Mouse (Mus musculus) liver, adult (tissue): ENCODE measurements around the gene Mgat3.

Experiments used
- GATA4 ChIP-seq: IDR thresholded peaks from 2 replicates; pipeline ENCODE4 v1.6.1; 2014; ENCODE audit warnings: mild to moderate bottlenecking, low read length; ENCODE audit not compliant: insufficient replicate concordance

The Mgat3 gene

DNA sequence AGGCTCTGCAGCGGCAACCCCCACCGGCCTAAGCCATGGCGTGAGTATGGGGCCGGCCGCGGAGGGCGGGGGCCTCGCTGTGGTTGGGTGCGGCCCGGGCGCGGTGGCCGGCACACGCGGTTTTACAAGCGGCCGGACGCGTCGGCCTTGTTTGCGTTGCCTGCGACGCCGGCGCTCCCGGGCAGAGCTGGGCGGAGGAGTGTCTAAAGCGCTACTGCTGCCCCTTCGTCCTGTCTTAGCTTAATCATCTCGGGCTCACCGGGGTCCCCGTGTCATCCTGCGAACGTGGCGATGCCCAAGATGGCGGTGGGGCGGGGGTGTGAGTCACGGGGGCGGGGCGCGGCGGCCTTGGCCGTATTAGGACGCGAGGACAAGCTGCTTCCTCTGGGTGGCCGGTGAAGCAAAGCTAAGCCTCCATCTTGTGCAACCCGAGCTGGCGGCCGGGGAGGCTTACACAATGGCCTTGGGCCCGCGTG is 82.2 kb downstream of the Mgat3 start:
- TF ChIP-seq GATA4, result no peak

DNA sequence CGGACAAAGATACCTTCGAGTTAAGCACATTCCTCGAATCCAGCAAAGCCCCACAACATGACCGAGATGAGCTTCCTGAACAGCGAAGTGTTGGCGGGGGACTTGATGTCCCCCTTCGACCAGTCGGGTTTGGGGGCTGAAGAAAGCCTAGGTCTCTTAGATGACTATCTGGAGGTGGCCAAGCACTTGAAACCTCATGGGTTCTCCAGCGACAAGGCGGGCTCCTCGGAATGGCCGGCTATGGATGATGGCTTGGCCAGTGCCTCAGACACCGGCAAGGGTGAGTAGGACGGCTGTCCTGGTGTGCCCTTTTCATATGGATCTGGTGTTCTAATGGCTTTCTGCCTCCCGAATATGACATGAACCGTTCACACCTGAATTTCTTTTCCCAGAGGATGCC is 82.7 kb downstream of the Mgat3 start:
- no peak for TF ChIP-seq GATA4

DNA sequence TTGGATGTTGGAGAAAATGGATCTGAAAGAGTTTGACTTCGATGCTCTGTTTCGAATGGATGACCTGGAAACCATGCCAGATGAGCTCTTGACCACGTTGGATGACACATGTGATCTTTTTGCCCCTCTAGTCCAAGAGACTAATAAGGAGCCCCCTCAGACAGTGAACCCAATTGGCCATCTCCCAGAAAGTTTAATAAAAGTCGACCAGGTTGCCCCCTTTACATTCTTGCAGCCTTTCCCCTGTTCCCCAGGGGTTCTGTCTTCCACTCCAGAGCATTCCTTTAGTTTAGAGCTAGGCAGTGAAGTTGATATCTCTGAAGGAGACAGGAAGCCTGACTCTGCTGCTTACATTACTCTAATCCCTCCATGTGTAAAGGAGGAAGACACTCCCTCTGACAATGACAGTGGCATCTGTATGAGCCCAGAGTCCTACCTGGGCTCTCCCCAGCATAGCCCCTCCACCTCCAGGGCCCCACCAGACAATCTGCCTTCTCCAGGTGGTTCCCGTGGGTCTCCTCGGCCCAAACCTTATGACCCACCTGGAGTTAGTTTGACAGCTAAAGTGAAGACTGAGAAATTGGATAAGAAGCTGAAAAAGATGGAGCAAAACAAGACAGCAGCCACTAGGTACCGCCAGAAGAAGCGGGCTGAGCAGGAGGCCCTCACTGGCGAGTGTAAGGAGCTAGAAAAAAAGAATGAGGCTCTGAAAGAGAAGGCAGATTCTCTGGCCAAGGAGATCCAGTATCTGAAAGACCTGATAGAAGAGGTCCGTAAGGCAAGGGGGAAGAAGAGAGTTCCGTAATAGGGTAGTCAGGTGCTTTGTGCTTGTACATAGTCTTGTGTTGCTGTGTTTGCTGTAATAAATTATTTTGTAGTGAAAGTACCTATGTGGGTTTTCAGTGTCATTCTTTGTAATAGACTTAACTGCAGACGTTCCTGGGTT is 83.4 kb downstream of the Mgat3 start:
- TF ChIP-seq GATA4, result no peak

DNA sequence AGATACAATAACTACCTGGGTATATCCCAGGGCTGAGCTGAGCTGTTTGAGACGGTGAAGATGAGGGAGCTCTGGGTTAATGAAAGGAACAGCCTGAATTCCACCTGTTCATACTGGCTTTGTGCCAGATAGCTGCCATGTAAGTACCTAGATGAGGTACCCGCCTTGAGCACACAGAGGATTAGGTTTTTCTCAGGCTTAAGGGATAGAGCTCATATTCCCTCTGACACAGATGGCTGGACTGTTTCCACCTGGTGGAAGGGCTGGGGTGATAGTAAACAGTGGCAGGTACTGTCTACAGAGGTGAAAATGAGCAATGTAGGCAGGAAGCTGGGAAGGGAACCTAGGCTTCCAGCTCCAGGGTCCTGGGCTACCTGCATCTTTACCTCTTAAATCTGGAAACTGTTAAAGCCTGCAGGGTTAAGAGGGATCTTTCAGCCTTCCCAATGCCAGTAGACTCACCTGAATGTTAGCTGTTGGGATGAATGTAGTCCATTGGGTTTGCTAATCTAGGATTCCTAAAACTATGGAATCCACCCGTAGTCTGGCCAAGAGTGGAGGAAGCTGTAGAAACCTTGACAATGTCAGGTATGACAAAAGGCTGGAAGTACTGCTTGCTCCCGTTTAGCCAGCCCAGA is 84.2 kb downstream of the Mgat3 start:
- TF ChIP-seq GATA4, result no peak

DNA sequence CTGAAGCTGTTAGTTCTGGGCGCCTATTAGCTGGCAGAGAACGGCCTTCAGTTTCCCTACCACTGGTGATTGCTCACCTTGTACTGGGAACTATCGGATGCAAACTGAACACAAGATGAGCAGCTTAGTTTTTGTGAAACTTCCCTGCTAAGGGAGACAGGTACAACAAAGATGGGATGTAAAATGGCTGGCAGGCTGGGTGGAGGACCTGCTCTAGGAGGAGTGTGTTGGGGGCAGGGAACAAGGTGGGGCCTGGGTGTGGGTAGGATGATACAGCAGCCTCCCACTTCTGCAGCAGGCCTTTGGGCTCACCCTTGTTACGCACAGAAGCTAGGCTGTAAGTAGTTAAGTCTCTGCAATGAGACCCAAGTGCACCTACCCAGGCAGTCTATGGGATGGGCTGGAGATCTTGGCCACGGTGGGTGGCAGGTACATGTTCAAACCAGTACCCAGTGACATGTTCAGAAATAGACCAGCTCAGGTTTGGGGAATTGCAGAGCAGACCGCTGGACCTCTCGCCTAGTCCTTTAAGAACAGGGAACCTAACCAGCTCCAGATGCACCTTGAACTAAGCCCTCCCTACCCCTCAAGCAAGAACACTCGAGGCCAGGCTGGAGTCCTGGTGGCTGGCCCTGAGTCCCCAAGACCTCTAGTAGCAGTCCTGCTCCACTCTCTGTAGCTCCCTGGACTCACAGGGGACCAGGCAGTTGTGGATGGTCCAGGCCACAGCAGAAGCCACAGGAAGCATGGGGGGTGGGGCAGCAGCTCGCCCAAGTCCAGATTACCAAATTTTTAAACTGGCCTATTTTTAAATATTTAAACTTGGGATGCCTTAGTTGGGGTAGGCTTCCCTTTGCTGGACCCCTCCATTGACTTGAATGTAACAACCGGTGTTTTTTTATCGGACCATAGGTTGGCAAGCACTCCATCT is 85.0 kb downstream of the Mgat3 start:
- no peak for TF ChIP-seq GATA4

DNA sequence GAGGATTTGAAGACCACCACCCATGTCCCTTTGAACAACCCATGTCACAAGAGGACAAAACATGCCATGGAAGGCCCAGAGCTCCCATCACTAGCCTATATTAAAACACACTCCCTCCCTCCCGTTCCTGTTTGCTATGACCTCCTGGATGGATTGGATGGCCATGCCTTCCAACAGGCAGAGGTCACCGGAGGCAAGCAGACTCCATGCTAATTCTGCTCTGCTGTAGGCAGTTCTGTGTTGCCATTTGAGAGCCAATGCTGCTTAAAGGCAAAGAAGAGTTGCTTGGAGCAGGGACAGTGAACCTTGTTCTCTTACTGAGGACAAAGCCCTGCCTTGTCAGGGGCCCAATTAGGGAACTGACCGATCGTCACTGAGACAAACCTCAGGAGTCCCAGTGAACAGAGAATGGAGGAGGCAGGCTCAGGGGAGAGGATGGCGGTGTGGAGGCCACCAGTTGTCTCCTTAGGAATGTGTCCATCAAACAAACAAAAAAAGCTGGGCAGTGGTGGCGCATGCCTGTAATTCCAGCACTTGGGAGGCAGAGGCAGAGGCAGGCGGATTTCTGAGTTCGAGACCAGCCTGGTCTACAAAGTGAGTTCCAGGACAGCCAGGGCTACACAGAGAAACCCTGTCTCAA is 86.0 kb downstream of the Mgat3 start:
- TF ChIP-seq GATA4, result no peak

DNA sequence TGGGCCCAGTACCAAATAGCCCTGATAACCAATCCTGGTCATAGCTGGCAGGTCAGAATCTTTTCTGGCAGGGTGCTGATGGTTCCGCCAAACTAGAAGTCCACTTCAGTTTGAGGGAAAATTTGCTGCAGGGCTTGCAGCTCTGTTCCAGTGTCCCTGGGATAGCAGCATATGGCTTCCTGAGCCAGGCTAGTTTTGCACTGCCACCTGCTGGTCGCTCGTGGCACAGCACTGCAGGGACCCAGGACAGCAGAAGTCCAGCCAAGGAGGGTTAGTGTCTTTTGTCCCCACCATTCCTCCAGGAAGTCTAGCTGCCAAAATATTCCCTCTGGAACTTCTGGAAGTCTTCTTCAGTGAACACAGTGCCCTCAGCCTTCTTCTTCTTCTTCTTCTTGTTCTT is 87.2 kb downstream of the Mgat3 start:
- no peak for TF ChIP-seq GATA4

DNA sequence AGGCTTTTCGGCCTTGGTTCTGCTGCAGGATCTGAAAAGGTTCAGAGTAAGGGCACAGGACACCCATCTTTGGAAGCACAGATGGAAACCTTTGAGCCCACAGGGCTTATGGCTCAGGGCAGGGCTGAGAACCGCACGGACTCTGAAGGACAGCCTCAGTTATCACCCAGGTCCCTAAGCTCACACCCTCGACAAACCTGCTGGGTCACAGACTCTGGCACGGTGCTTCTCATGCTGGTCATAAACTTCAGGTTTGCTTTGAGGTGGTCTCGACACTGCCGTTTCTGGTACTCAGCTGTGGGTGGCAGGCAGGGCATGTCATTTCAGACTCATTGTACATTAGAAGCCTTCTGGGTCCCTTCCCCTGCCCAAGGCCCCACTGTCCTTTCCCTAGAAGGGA is 87.6 kb downstream of the Mgat3 start:
- no peak for TF ChIP-seq GATA4

DNA sequence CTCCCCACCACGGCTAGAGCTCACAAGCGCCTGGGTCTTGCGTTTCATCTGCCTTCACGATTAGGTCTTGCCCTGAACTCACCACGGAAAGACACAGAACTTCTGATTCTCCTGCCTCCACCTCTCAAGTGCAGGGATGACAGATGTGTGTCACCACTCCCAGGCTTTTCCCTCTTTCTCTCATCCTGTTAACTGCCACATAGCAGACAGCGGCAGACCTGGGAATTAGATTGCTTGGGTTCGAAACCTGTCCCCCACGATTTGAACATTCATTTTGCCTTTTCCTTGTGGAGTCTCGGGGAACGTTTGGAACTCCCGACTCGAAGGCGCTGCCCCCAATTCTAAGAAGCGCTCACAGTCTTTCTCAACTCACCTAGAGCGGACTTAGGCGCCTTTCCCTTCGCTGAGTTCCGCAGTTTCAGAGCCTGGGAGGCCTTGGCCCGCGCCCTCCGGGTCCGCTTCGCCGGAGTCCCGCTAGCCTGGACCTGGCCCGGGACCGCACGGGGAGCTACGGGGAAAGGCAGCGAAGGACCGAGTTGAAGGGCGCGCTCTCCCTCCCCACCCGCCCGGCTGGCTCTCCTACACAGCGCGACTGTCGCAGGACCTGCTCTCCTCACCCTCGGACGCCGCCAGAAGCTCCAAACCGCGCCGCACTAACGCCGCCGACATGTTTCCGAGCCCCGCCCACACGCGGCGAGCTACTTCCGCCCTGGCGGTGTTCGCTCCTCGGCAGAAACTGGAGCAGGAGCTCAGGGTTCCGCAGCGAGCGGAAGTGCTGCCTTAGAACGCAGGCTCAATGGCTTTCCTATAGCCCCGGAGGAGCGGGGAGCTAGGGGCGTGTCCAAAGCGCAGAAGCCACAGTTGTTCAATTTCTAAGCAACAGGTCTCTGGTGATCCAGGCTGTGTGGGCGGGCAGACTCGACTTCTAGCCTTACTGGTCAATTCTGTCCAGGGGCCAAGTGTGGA is 90.4 kb downstream of the Mgat3 start, which contains the start of gene Rps19bp1:
Rps19bp1 (minus strand) TSS at position 706 of the 966 bp plus-strand sequence.
- no peak; the same call in 1 of the 2 replicates for TF ChIP-seq GATA4
